Mouse (Mus musculus): Measurements from ENCODE around the gene Rufy4.

The Rufy4 gene

GRCm38 (mm10) chr1:74106214-74106613, 19.1 kb upstream of the Rufy4 start:
- no peak for DNase-seq

GRCm38 (mm10) chr1:74107931-74108618, 17.3 kb upstream of the Rufy4 start:
- no peak for DNase-seq

DNA sequence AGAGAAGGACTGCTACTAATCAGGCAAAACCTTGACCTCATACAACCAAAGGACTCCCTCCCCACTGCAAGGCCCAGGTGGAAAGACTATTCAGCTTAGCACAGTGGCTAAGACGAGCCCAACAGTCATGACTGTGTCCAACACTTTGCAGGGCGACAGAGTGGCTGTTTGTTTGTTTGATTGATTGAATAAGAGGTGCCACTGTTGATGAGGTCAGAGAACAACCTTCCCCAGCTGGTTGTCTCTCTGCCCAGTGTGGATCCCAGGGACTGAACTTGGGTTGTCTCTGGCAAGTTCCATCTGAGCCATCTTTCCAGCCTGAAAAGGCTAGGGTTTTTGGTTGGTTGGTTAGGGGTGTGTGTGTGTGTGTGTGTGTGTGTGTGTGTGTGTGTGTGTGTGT, 15.7 kb upstream of the Rufy4 start:
- no peak for DNase-seq

- no peak for DNase-seq
Observed at GRCm38 (mm10) chr1:74110932-74111695, 14.2 kb upstream of the Rufy4 start.

GRCm38 (mm10) chr1:74111696-74112030, 13.7 kb upstream of the Rufy4 start:
- no peak for DNase-seq

GRCm38 (mm10) chr1:74113071-74113470, 12.3 kb upstream of the Rufy4 start:
- no peak for DNase-seq

GRCm38 (mm10) chr1:74117876-74118275, 7.5 kb upstream of the Rufy4 start:
- DNase-seq: no peak

DNA sequence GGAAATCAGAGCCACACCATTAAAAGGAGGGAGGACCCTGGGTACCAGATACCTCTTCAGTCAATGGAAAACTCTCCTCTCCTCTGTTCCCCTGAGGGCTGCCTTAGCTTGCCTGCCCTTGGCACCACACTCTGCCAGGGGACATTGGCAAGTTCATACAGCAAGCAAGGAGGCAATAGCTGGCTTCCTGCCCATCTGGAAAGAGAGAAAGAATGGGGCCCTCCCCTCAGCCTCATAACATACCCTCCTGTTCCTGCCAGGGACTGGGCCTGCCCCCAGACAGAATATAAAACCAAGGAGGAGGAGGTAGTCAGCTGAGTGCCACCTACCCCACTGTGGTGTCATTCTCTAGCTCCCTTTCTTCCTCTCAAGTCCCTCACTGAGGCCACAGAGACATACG, 6.2 kb upstream of the Rufy4 start:
- no peak for DNase-seq

DNA sequence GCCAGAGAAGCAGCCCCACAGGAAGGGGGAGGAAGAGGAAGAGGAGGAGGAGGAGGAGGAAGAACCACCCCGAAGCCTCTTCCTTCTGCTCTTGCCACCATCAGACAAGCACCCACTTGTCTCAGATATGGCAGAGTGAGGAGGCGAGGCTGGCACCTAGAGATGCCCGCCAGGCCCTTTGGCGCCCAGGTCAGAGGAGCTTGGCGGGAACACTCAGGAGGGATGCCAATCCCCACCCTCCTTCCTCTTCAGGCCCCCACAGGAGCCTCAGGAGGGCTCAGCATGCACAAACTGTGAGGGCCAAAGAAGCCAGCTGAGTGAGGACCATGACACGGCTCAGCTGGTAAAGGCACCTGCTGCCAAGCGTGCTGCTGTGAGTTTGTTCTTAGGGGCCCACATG, 4.2 kb upstream of the Rufy4 start:
- DNase-seq: no peak

GRCm38 (mm10) chr1:74121821-74122576, 3.3 kb upstream of the Rufy4 start:
- DNase-seq: peak; percentile 87

DNA sequence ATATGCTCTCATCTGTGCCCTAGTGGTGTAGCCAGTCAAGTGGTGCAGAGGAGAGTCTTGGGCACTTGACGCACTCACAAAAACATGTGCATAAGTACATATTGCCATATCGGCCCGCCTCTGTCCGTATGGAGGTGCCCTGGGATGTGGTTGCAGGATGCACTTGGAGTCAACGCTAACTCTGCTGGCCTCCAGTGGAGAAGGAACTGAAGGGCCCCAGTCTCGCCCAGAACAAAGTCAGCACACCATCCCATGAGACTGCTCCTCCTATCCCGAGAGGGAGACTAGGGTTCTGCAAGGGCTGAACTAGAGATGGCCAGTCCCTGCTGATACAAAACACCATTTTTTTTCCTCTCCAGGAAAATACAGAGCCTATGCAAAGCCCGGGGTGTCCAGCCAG, 2.1 kb upstream of the Rufy4 start:
- peak; percentile 10 for DNase-seq

DNA sequence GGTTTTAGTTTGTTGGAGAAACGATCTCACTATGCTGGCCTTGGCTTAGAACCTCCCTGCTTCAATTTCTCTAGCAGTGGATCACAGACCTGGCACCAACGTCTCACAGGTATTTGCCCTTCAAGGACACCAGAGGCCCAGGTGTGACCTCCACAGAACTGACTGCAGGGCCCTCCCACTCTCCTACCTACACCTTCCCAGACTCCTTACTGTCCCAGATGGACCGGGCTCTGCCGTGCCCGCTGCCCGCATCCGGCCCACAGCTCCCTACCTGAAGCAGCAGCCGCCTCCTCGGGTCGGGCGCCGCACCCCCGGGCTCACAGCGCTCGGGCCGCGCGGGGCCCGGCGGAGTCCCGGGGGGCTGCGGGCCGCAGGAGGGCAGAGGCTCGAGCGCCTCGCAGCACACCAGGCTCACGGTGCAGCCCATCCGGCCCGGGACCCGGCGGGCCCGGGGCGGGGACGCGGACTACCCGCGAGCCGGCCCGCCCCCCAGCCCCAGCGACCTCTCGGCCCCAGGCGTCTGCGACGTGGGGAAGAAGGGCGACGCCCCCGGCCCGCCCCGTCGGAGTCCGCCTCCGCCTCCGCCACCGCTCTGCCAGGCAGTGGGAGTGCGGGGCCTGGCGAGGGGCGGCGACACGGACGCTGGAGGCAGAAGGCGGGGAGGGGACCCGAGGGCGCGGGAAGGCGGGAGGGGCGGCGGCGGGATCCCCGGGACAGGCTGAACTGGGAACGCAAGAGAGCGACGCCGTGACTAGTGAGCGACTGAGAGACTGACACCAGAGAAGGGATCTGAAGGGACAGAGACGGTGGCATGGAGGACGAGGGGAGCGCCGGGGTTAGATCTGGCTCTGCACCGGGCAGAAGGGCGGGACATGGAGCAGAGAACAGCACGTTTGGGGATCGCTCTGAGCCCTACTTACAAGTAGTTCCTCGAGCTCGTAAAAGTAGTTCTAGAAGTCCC, 1.0 kb upstream of the Rufy4 start, which contains the start of gene Tns1:
TSS of gene Tns1 (minus strand) at position 429 of the 961 bp plus-strand sequence.
- peak; percentile 69 for DNase-seq

- DNase-seq: no peak
Observed at GRCm38 (mm10) chr1:74130883-74131659, 5.7 kb downstream of the Rufy4 start.

DNA sequence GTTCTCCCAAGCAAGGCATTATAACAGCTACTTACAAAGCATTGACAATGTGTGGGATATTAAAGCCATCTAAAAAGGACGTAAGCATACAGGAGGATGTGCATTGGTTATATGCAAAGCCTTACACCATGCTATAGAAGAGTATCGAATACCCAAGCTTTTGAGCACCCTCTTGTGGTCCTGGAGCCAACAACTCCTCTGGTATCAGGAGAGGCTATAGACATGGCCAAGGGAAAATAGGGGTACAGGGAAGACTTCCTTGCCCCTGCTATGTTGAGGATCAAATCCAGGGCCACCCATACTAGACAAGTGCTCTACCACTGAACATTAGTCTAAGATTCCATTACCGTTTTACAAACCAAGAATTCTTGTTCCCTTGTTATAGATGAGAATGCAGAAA, 6.7 kb downstream of the Rufy4 start:
- no peak for DNase-seq

GRCm38 (mm10) chr1:74133954-74134353, 8.6 kb downstream of the Rufy4 start:
- DNase-seq: peak; percentile 41

GRCm38 (mm10) chr1:74135326-74135950, 10.1 kb downstream of the Rufy4 start:
- no peak for DNase-seq

- DNase-seq: no peak
Observed at GRCm38 (mm10) chr1:74139415-74139814, 14.1 kb downstream of the Rufy4 start.

DNA sequence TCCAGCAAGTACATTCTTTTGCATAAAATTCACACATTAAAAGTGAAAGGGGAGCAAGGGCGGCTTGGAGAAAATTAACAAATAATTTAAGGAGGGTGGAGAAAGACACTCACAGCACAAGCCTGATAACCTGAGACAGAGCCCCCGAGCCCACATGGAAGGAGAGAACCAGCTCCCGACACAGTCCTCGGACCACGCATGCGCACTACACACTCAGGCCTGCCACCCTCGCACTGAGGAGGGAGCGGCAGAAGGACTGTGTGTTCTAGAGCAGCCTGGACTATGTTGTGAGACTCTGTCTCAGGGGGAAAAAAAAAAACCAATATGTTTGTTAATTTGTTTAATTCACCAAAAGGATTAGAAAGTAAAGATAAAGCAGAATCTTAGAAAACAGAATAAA, 16.4 kb downstream of the Rufy4 start:
- DNase-seq: no peak

DNA sequence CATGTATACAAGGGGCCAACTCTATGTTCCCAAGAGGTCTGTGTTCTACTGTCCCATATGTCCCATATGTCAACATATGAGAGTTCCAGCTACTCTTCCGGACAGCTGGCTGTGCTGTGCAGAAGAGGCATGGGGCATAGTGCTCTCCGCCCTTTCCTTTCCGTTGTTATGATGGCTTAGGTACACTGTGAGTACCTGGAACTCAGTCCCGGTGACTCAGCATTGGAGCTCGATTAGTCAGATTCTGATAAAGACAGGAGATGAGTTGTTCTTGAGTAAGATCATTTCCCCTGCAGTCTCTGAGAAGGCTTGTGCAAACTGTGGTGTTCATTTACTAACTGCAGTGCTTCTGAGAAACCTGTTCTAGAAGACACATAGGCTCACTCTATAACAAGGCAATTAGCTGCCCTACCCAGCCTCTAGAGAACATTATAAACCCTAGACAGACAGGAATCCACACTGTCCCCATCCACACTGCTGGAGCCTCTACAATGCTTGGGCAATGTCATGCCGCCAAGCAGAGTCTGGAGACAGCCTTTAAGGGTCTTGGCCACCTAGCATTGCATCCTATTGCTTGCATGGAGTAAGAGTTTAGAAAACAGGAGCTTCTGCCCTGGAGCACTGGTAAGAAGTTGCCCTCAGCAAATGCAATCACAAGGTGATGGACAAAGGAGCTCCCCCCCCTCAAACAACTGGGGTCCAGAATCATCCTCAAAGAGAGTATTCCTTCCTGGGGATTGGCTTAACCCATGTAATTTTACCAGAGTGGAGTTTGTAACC, 24.0 kb downstream of the Rufy4 start:
- peak; percentile 11 for DNase-seq

GRCm38 (mm10) chr1:74150101-74150500, 24.8 kb downstream of the Rufy4 start:
- DNase-seq: no peak

All from lung, postnatal 36 days (tissue).